Mouse (Mus musculus) urinary bladder, adult 18-20 months (tissue): ENCODE data around the gene Rpl23a.
A peak's percentile ranks its signal among the peaks of the same experiment; 100 is the strongest.
"Not testable (repeated sequence)": the region's sequence is repeated elsewhere in the genome, so short reads cannot be mapped to it uniquely, and the experiment has no call there.

Source experiments
- DNase-seq, 2 experiments: peaks; one replicate each; pipeline ENCODE4 v3.0.0; 2022; ENCODE audit warnings: low spot score in 2 of 2, mixed read lengths in 2 of 2

The Rpl23a gene

DNA sequence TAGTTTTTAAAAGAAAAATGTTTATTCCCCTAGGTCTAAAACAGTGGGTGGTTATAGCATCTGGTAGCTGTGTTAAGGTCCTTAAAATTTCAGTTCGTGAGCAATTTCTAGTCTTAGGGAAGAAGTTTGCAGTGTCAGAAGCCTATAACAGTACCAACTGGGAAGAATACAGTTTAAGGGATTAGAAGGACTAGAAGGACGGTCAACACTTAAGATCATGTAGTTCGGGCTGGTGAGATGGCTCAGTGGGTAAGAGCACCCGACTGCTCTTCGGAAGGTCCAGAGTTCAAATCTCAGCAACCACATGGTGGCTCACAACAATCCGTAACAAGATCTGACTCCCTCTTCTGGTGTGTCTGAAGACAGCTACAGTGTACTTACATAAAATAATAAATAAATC, 1.3 kb upstream of the Rpl23a start:
- not testable (repeated sequence) for DNase-seq

DNA sequence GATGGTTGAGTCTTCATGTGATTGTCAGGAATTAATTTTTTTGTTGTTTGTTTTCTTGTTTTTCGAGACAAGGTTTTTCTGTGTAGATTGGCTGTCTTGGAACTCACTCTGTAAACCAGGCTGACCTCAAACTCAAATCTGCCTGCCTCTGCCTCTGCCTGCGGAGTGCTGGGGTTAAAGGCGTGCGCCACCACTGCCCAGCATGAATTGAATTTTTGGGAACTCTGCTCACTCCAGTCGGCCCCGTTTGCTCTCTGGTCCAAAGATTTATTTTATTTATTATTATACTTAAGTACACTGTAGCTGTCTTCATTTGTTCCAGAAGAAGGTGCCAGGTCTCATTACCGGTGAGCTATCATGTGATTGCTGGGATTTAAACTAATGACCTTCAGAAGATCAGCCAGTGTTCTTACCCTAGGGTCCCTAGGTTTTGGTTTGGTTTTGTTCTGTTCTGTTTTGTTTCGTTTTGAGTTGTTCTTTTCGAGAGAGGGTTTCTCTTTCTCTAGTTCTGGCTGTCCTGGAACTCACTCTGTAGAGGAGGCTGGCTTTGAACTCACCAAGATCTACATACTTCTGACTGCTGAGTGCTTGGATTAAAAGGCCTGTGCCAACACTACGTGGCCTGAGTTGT, 615 bp upstream of the Rpl23a start:
- DNase-seq = no peak

DNA sequence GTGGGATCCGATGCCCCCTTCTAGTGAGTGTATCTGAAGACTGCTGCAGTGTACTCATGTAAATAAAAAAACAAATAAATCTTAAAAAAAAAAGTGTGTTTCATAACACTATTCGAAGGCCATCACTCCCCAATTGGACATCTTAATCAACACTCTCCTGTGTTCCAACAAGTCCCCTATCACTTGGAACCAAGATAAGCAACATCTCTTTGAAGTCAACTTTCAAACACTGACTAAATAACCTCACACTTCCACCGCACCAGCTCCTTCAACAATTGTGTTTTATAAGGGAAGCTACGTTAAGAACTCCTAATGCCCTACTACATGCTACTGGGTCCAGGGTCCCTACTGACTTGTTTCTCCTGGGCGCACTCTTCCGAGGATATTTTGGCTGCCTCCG, 934 bp downstream of the Rpl23a start:
- DNase-seq = no peak

DNA sequence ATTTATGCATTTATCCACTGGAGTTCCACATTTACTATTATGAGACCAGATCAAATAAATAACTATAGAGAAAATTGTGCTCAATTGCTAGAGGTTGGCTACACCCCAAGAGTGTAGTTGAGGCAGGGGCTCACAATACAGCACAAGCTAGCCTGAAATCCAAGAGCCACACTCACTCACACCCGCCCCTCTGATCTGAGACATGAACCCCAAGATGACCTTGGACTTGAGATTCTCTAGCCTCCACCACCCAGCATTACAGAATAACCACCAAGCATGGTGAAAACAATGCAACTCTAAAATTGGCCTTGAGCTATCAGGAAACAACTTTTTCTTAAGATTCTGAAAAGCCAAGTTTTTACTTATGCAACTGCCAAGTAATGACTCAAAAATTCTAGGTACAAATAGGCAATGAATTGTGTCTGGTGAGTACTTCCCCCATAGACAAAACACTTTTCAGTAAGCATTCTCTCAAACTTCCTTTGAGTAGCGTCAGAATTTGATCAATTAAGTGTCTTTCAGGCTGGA, 1.5 kb downstream of the Rpl23a start:
- no peak for DNase-seq

DNA sequence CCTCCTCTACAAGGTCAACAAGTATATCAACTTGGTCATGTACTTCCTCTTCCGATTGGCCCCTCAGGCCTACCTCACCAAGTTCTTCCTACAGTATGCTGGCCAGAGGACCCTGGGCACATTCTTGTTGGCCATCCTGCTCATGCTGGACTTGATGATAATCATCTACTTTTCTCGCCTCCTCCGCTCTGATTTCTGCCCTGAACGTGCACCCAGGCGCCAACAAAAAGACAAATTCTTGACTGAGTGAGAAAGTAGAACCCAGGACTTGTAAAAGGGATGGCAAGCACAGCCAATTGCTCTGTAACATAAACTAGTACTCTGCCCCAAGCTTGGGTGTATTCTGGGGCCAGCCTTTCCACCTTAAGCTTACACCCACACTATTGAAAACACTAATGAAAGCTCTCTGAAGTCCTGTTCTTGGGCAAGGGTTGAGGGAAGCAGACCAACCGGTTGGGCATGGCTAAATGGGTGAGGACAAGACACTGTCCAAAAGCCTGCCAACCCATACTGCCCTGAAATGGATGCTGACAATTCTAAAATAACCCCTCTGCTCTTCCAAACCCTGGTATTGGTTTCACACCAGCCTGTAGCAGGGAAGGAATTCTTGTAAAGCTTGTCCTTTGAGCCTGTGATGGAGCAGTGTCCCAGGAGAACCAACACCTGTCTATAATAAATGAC, 3.2 kb downstream of the Rpl23a start:
- no peak for DNase-seq

DNA sequence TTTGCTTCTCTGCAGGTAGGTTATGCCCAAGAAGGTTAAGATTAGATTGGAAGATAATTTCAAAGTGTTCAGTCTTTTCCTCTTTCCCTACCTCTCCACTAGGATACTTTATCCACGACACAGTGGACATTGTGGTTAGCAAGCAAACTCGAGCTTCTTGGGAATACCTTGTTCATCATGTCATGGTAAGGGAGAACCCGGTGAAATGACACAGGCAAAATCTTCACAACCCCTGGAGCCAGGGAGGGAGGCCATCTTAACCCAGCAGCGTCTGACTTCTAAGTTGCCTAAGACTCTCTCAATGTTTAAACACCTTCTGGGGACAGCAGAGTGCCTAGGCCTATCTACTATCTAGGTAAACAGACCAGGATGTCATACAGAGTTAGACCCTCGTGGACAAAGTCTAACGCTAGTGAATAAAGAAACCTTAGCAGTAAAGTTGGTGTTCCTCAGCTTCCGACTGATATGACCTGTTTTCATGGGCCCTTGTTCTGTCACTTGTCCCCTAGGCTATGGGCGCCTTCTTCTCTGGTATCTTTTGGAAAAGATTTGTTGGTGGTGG, 3.9 kb downstream of the Rpl23a start:
- DNase-seq = no peak

DNA sequence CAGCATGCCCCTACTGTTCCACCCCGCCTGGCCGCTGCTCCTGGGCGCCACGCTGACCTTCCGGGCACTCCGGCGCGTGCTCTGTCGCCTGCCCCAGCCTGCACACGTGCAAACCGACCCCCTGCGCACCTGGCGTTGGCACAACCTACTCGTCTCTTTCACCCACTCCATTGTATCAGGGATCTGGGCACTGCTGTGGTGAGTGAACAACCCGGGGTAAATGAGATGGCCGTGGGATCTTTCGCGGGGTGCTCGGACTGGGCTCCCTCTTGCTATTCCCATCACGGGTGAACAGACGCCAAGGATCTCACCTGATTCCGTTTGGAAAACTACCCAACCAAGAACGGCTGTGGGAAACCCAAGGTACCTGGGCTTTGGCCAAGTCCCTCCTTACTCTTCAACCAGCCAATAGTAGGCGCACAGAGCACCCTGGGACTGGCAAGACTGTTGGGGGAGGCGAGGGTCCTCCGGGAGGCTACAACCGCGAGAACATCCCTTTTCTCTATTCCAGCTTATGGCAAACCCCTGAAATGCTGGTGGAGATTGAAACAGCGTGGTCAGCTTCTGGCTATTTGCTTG, 4.4 kb downstream of the Rpl23a start:
- no peak for DNase-seq

DNA sequence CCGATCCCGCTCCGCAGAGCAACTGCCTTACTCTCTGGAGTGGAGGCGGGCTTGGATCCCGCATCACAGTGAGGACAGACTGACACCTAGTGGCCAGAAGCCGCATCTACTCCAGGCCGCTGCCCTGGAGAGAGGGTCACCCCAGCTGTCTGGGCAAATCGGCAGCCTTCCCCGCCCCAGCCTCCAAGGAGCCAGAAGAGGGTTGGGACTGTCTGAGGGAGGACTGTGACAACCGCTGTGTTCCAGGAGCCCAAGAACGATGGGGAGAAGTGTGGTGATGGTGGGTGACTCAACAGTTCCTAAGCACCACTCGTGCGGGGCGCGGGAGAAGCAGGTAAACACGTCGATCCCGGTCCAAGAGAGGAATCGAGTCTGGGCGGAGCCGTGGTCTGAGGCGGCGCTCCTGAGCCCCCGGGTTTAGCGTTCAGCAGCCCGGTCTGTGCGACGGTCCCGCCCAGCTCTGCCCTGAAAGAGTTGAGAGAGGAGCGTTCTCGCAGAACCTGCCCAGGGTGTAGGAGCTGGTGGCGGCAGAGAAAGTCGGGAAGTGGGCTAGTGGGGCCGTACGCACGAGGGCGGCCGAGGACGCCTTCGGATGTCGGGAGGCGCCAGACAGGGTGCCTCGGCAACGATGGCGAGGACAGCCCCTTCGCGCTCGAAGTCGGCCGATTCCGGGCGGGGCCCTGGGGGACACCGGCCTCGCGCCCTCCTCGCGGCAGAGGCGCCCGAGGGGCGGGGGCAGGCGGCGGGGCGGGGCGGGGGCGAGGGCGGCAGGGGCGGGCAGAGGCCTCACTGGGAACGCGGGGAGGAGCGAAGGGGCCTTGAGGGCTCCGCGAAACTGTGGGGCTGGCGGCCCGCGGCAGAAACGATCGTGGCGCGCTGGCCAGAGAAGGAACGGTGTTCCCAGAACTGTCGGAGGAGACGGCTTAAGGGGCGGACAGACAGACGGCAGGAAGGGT, 5.2 kb downstream of the Rpl23a start:
- peak; percentile 92 to 93 for DNase-seq

DNA sequence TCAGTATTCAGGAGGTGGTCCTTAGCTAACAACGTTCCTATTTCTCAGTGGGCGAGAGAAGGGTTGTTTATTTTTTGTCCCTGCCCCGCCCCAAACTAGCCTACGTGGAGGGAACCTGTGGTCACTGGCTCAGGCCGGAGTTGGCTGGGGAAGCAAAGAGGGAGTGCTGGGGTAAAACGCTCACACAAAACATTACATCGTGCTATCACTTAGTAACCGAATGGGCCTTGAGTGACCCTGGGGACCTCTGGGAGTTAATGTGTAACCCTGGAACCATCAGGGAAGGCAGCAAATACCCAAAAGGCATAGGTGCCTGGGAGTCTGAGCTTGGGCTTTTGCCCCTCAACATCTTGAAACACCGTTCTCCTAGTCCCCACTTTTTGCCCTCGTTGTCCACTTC, 5.9 kb downstream of the Rpl23a start:
- no peak for DNase-seq

DNA sequence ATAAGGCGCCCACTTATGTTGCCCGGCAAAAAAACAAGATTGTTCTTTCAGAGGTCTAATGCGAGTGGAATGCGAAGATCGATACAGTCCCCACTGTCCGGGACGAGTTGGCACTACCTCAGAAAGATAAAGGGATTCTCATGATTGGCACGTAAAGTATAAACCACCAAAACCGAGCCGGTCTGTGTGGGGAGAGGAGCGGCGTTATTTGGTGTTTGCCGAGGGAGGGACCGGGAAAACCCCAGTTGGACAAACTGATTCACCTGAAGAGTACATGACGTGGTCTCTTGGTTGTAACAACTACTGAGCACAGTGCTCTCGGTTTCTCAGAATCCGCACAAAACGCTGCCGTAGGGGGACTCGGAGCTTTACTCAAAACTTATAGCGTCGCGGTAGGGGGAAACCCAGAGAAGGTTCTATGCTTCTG, 6.5 kb downstream of the Rpl23a start:
- no peak for DNase-seq

DNA sequence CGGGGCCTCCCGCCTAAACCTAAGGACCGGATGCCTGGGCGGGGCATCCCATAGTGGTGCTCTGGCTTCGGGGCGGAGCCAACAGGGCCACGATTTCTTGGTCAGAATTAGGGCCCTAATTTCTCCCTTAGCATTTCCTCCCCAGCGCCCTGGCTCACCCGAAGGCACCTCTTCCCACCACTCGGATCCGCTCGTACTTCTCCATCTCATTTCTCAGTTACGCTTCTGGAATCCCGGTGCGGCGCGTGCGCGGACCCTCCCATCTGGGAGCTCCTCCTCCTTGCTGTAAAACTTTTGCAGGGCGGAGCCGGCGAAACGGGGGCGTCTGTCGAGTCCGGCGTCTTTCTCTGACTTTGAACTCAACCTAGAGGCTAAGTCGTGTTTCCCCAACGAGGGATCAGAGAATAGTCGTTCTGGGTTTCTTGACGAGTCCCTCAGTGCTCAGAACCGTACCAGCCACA, 7.0 kb downstream of the Rpl23a start, which contains the start of the genes Nek8 and Tlcd1:
Gene Nek8 (minus strand): TSS at position 274 of the 461 bp plus-strand sequence.
Gene Tlcd1 (plus strand): TSS at position 310 of the 461 bp plus-strand sequence.
- peak; percentile 84 to 90 for DNase-seq

DNA sequence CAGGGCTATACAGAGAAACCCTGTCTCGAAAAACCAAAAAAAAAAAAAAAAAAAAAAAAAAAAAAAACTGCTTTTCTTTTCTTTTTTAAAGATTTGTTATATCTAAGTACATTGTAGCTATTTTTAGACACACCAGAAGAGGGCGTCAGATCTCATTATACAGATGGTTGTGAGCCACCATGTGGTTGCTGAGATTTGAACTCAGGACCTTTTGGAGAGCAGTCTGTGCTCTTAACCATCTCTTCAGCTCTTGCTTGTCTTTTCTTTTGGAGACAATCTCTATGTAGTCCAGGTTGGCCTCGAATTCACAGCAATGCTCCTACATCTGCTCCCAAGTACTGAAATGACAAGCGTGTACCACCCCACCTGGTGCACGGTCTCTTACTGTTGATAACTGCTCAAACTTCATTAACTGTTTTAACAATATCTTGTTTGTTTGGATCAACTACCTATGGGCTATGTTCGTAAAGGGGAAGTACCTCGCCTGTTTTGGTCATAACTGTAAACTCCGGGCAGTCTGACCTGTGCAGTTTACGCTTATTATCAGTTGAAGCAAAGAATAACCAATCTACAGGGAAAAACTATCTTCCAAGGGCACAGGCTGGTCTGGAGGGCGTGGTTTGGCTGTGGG, 7.5 kb downstream of the Rpl23a start:
- DNase-seq = no peak

DNA sequence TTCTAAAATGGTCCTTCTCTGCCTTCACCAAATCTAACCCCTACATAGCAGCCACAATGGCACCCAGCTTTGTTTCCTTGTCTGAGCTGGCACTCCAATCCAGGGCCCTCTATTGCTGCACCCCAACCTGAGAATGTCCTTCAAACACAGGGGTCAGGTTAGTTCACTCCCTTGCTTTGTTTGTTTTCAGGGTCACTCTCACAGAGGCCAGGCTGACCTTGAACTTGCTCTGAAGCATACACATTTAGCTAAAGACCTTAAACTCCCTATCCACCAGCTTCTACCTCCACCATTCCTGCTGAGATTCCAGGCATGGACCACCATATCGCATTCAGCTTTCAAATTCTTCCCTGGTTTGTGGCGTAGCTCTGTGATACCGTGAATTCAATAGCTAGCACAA, 8.9 kb downstream of the Rpl23a start:
- DNase-seq = no peak

DNA sequence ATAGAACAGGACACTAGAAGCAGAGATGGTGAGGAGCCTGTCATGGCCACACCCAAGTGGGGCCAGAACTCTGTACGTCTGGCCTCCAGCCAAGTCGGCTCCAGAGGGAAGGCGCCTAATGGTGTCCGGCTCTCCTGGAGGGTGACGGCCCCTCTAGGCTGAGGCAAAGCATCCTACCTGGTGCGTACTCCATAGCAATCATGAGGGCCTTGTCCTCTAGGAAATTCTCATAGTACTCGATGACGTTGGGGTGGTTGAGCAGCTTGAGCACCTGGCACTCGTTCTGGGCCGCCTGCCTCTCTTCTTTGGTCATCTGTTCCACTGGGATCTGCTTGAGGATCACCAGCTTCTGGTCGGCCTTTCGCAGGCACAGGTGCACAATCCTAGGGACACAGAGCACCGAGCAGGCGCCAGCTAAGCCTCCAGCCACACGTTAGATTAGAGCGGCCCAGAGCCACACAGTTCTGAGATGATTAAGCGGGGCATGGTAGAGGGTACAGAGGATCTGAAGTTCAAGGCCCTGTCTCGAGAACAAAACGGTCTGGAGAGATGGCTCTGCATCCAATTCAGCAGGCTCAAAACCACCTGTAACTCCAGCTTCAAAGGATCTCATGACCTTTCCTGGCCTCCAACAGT, 10.5 kb downstream of the Rpl23a start:
- no peak for DNase-seq

DNA sequence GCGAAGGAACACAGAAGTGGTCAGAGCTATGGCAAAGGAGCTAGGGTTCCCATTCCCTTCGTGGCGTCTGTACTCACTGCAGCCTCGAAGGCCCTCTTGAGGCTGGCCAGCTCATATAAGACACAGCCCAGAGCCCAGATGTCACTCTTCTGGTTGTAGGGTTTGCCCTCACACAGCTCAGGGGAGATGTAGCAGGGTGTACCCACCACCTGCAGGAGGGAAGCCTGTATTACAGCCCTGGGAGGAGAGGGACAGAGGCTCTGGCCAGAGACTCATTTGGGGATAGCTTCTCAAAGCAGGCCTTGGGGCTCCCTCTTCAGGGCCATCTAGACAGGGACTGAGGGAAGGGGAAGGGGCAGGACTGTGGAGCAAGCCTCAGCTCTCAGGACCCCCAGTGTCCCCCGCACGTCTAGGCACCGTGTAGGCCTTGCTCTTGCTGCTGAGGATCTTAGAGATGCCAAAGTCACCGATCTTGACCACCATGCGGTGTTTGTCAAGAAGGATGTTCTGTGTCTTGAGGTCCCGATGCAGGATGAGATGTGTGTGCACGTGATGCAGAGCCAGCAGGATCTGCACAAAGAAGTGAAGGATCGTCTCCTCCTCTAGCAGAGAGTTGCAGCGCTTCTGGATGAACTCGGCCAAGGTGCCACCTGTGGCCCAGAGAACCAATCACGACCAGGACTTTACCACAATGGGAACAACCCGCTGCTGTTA, 11.2 kb downstream of the Rpl23a start:
- no peak for DNase-seq

DNA sequence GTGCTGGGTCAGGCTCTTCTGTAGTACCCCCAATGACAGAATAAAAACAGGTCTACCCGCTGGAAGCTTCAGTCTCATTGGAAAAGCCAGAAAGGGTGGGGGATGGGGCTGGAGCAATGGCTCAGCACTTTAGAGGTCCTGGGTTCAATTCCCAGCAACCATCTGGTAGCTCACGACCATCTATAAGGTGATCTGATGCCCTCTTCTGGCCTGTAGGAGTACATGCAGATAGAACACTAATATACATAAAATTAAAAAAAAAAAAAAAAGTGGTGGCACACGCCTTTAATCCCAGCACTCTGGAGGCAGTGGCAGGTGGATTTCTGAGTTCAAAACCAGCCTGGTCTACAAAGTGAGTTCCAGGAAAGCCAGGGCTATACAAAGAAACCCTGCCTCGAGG, 12.1 kb downstream of the Rpl23a start:
- no peak for DNase-seq

DNA sequence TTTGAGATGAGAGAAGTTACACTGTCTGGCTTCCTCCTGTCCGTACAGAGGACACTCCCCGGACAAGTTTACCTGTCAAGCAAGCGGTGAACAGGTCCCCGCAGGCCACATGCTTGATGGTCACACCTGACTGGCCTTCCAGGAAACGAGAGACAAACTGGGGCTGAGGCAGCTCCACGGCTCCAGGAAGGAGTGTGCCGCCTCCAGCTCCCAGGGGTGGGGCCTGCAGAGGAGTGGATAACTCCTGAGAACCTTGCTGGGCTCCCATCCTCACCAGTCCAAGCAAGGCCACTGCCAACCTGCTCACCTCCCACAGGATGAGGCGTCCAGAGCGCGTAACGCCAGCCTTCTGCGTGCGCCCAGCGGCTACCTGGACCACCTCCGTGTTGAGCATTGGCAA, 13.1 kb downstream of the Rpl23a start:
- peak in 1 of 2 experiments; percentile 55 for DNase-seq

DNA sequence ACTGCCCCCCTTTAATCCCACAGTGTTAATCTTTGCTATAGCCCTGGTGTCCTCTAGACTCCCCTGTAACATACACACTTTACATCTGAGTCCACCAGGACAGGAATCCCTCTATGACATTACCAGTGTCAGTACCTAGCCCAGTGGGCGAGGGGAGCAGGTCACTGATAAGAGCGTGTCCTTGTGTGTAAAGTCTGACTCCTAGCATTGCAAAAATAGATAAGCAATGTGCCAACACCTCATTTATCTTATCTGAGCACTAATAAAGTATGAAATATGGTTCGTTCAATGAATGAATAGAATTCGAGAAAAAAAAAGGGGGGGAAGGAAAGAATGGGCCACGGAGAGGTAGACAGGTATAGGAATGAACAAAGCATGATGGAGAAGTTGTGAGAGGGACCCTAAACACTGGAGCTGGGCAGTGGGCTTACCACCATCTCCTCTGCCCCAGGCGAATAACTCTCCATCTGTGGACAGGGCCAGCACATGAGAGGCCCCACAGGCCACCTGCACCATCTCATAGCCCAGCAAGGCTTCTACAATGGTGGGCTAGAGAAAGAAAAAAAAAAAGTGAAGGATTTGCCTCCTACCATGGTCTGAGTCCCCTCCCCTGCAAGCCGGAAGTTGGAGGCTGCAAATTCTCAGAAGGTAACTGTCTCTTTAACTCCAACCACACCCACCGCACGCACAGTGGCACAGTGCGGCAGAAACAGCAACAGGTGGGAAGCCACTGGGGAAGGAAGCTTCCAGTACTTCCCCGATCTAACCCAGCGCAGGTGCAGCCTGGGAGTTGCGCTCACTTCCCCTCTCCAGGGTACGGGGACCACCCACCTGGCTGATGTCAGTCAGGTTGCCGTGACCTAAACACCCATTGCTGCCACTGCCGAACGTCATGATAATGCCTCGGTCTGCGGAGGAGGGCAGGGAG, 14.6 kb downstream of the Rpl23a start:
- DNase-seq = no peak
